Mouse (Mus musculus) megakaryocyte, embryonic 14.5 days (primary cell): ENCODE measurements around the gene Endod1.

Source experiments
- FLI1 ChIP-seq: IDR thresholded peaks from 2 replicates; pipeline ENCODE4 v1.6.1; 2012; ENCODE audit warnings: low read length, inconsistent platforms, mixed read lengths
- GATA1 ChIP-seq: IDR thresholded peaks from 3 replicates; pipeline ENCODE4 v1.6.1; 2012; ENCODE audit warnings: mixed read lengths, low read length, inconsistent platforms, borderline replicate concordance

DNA sequence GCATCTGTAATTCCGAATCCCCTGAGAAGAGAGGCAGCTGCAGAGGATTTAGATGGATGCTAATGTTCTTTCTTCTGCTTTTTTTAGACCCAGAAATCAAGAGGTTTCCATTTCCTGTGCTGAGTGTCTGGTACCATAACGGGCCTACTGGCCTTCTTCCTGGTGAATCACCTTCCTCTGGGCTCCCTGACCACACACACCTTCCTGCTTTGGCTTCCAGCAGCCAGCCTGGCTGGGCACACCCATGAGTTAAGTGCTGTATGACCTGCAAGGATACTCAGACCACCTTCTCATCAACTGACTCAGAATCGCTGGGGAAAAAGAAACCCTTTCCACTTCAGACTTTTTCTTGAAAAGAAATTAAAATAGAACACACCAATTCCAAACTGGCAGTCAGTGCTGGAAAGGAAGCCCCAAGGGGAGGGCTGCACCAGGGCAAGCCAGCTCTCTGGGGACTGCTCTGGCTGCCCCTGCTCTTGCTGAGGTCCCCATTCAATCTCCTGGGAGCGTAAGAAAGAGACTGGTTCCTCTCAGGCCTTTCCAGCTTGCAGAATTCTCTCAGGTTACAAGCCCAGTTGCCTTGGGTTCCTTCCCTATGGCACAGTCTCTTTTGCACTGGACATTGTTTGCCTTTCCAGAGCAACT, 15.7 kb downstream of the Endod1 start:
- TF ChIP-seq GATA1 (no peak), FLI1 (no peak)
